Mouse (Mus musculus): ENCODE measurements at regions not wholly inside any gene's neighbourhood (a gene's known extent, or its start where the extent isn't known, plus 50 kb on each side); places are given as distances from the start of the nearest gene placed in this dataset.

- Histone ChIP-seq H3K9me3 (no peaks in the 10 kb centered on the region), H3K4me3 (no peak overlapping the region), H3K27ac (no peak overlapping the region), H3K4me1 (no peaks in the 10 kb centered on the region), H3K27me3 (replicated peaks) (no peaks in the 10 kb centered on the region), H3K36me3 (no peaks in the 10 kb centered on the region), H3K9ac (no peak overlapping the region), H3K4me2 (replicated peaks) (no peak overlapping the region)
- no peak for ATAC-seq (ENCODE audit: low FRiP score, low read depth)
- 88% methylated on average over 3 of the region's 3 CpGs for WGBS
Observed at GRCm38 (mm10) chr16:51842770-51843169, 188.3 kb upstream of the Cblb start.

DNA sequence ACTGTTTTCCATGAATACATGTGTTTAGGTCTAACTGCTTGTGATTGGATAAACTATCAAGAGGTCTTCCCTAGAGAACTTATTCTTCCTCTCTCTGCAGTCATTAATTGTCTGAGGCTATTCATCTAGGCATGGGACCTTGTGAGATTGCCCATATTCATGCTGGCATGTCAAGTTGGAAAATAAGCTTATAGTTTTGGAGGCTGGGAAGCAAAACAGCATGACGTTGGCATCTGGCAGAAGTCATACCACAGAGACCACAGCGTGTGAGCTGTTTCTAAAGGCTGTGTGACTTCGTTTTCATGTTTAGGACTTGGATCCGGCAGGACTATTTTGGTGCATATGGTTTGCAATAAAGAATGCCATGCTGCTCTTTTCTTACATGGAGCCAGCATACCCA is 185.5 kb upstream of the Cblb start:
- no peak overlapping the region for H3K4me3 ChIP-seq
- no peaks in the 10 kb centered on the region for H3K4me1 ChIP-seq
- no peak overlapping the region for H3K27ac ChIP-seq
- no peak for ATAC-seq (ENCODE audit: low FRiP score, low read depth)
- no peak overlapping the region for H3K4me2 ChIP-seq (replicated peaks)
- no peaks in the 10 kb centered on the region for H3K9me3 ChIP-seq
- 77% methylated on average over 4 of the region's 4 CpGs for WGBS
- no peaks in the 10 kb centered on the region for H3K36me3 ChIP-seq
- H3K9ac ChIP-seq = no peak overlapping the region
- no peaks in the 10 kb centered on the region for H3K27me3 ChIP-seq (replicated peaks)

DNA sequence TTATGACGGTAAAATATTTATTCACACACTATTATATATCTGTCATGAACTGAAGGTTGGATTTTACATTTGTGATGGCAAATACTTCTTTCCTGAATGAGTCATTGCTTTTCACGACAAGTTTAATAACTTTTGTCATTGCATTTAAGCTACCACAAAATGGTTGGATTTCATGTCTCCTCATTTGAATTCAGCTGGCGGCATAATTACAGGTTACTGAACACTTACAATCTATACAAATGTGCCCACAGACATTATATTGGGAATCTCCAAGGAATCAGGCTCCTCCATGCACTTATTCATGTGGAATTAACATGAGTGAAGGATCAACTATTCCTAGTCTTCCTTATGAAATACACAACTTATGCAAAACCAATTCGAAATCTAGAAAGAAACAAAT is 150.3 kb upstream of the Cblb start:
- Histone ChIP-seq H3K4me3 (no peak overlapping the region), H3K27me3 (replicated peaks) (no peaks in the 10 kb centered on the region), H3K9me3 (no peaks in the 10 kb centered on the region), H3K36me3 (no peaks in the 10 kb centered on the region), H3K27ac (no peak overlapping the region), H3K9ac (no peak overlapping the region), H3K4me1 (no peaks in the 10 kb centered on the region), H3K4me2 (replicated peaks) (no peak overlapping the region)
- WGBS = 87% methylated on average over 4 of the region's 4 CpGs
- no peak for ATAC-seq (ENCODE audit: low FRiP score, low read depth)

DNA sequence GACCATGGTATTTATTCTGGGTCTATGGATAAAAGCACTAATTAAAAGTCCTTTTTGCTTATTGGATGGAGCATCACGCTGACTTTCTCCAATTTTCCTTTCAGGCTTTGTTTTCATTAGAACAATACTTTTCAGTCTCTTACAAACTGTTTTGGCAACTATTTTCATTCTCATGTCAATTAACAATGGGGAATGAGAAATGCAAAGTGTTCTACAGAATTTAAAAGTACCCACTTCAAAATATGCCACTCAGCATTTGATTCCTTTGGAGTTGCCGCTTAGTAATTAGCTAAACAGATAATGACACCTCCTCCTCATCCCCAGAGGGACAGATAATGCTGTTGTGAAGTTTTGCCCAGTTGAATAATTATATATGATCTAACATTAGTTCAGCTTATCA is 149.9 kb upstream of the Cblb start:
- no peak overlapping the region for H3K27ac ChIP-seq

GRCm38 (mm10) chr16:51883813-51884212 is 147.2 kb upstream of the Cblb start:
- Histone ChIP-seq H3K9ac (no peak overlapping the region), H3K9me3 (no peaks in the 10 kb centered on the region), H3K4me3 (no peak overlapping the region), H3K27ac (no peak overlapping the region), H3K4me2 (replicated peaks) (no peak overlapping the region), H3K27me3 (replicated peaks) (no peaks in the 10 kb centered on the region), H3K4me1 (no peaks in the 10 kb centered on the region), H3K36me3 (no peaks in the 10 kb centered on the region)
- ATAC-seq (ENCODE audit: low FRiP score, low read depth) = no peak
- 82% methylated on average over 2 of the region's 2 CpGs for WGBS

More for the DNA sequence above, 149.9 kb upstream of the Cblb start:
- 85% methylated on average over 2 of the region's 2 CpGs for WGBS
- ATAC-seq (ENCODE audit: low FRiP score, low read depth) = no peak
- H3K9me3 ChIP-seq = no peaks in the 10 kb centered on the region
- H3K27me3 ChIP-seq (replicated peaks) = no peaks in the 10 kb centered on the region
- no peaks in the 10 kb centered on the region for H3K4me1 ChIP-seq
- no peak overlapping the region for H3K4me3 ChIP-seq
- H3K4me2 ChIP-seq (replicated peaks) = no peak overlapping the region
- H3K36me3 ChIP-seq = no peaks in the 10 kb centered on the region
- no peak overlapping the region for H3K9ac ChIP-seq

DNA sequence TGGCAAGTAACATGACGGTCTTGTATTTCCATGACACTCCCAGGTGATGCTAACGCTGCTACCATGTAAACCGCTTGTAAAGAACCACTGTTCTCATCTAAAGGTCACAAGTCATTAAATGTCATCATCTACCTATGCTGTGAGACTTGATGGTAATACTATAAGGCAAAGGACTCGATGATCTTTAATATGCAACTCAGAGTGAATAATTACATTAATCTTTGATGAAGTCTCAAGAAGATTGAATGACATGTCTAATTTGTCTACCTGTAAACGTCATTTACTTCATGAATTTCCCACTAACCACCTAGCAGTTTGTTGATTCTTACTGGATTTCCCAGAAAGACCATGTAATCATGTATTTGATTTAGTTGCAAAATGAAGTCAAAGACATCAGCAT is 143.5 kb upstream of the Cblb start:
- H3K4me3 ChIP-seq = no peak overlapping the region
- WGBS = 88% methylated on average over 5 of the region's 5 CpGs
- H3K9ac ChIP-seq = no peak overlapping the region
- ATAC-seq (ENCODE audit: low FRiP score, low read depth) = no peak
- no peaks in the 10 kb centered on the region for H3K36me3 ChIP-seq
- H3K4me1 ChIP-seq = no peaks in the 10 kb centered on the region
- H3K4me2 ChIP-seq (replicated peaks) = no peak overlapping the region
- H3K9me3 ChIP-seq = no peaks in the 10 kb centered on the region
- H3K27ac ChIP-seq = no peak overlapping the region
- no peaks in the 10 kb centered on the region for H3K27me3 ChIP-seq (replicated peaks)

DNA sequence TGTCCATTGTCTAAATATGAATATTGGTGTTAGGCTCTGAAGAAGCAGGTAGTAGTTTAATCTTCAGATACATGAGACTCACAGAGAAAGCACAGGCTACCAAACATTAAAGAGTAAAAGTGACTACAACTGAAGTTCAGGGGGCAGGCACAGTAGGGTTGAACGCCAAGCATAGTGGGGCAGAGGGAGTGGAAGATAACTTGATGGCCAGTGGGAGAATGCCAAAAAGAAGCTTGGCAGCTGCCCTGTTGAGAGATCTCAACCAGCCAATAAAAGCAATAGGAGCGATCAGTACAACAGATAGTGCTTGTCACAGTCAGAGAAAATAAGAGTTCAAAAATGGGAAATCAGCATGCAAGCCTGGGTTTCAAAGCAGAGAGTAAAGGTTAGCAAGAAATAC is 125.4 kb upstream of the Cblb start:
- Histone ChIP-seq H3K27me3 (replicated peaks) (no peaks in the 10 kb centered on the region), H3K4me3 (no peak overlapping the region), H3K4me2 (replicated peaks) (no peak overlapping the region), H3K9me3 (no peaks in the 10 kb centered on the region), H3K36me3 (no peaks in the 10 kb centered on the region), H3K4me1 (no peaks in the 10 kb centered on the region), H3K27ac (no peak overlapping the region), H3K9ac (no peak overlapping the region)
- ATAC-seq (ENCODE audit: low FRiP score, low read depth) = no peak
- 92% methylated on average over 2 of the region's 2 CpGs for WGBS

DNA sequence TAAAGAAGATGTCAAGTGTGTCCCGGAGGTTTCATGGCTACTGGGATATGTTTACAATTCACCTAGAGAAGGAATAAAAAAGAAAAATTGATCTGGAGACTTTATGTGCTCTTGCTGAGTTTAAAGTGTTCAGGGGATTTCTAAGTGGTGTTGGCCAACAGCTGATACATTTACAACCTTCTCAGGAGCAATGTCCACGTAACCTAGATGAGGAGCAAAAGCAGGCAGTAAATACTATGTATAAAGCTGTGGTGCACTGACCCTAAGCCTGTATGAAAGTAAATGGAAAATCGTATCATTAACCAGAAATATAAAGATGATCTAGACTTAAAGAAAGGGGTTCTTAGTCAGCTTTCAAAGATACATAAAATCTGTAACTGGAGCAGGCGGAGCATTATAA is 124.3 kb upstream of the Cblb start:
- WGBS = 89% methylated on average over 4 of the region's 4 CpGs
- Histone ChIP-seq H3K9me3 (no peaks in the 10 kb centered on the region), H3K4me3 (no peak overlapping the region), H3K27me3 (replicated peaks) (no peaks in the 10 kb centered on the region), H3K27ac (no peak overlapping the region), H3K36me3 (no peaks in the 10 kb centered on the region), H3K9ac (no peak overlapping the region), H3K4me1 (no peaks in the 10 kb centered on the region), H3K4me2 (replicated peaks) (no peak overlapping the region)
- no peak for ATAC-seq (ENCODE audit: low FRiP score, low read depth)

- ATAC-seq (ENCODE audit: low FRiP score, low read depth) = no peak
- Histone ChIP-seq H3K4me1 (no peaks in the 10 kb centered on the region), H3K9me3 (no peaks in the 10 kb centered on the region), H3K27ac (no peak overlapping the region), H3K9ac (no peak overlapping the region), H3K4me3 (no peak overlapping the region), H3K36me3 (no peaks in the 10 kb centered on the region), H3K27me3 (replicated peaks) (no peaks in the 10 kb centered on the region), H3K4me2 (replicated peaks) (no peak overlapping the region)
- 91% methylated on average over 3 of the region's 3 CpGs for WGBS
Observed at GRCm38 (mm10) chr16:51910046-51910445, 121.0 kb upstream of the Cblb start.

- ATAC-seq (ENCODE audit: low FRiP score, low read depth) = no peak
- H3K27me3 ChIP-seq (replicated peaks) = no peaks in the 10 kb centered on the region
- no peak overlapping the region for H3K4me3 ChIP-seq
- H3K9ac ChIP-seq = no peak overlapping the region
- no peak overlapping the region for H3K27ac ChIP-seq
- no peak overlapping the region for H3K4me2 ChIP-seq (replicated peaks)
- WGBS = 82% methylated on average over 6 of the region's 6 CpGs
- no peaks in the 10 kb centered on the region for H3K9me3 ChIP-seq
- no peaks in the 10 kb centered on the region for H3K36me3 ChIP-seq
- H3K4me1 ChIP-seq = peaks cover 4% of the 10 kb centered on the region; the same call in 1 of the 2 replicates
Observed at GRCm38 (mm10) chr16:51911109-51911765, 119.8 kb upstream of the Cblb start.

DNA sequence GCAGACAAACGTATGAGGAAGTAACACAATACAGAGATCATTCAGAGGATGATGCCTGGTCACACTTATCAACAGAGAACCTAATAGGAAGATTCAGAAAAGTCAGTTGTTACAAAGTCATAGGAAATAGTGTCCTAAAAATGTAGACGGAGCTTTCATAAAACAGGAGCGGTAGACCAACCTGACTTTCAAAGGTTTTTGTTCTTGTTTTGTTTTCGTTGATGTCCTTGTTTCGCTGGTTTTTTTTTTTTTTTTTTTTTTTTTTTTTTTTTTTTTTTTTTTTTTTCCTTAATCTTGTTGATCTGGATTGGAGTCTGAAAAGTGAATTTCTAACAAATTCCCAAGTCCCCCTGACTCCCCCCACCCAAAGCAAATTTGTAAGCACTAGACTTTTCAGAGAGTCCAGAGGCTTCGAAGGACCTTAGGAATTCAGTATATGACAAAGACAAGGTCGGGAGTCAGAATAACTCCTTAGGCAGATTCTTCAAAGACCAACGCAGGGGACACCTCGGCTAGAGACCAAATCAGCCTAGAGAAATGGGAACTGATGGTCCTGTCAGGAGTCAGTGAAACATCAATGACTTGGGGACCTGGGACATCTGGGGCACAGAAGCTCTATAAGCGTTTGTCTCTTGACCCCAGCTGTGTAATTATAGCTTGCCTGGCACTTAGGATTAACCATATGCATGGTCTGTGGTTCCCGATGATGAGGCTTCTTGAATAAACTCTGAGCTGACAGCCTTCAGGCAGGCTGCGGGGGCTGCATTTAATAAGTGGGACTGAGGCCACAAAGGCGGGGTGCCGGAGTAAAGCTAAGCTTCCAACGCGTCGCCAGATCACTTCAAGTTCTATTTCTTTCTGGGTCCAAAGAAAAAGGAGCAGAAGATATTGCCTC is 115.7 kb upstream of the Cblb start:
- Histone ChIP-seq H3K27me3 (replicated peaks) (no peaks in the 10 kb centered on the region), H3K4me2 (replicated peaks) (no peak overlapping the region), H3K4me1 (peaks cover 4% of the 10 kb centered on the region; the same call in 1 of the 2 replicates), H3K4me3 (no peak overlapping the region), H3K27ac (no peak overlapping the region), H3K9ac (no peak overlapping the region), H3K36me3 (no peaks in the 10 kb centered on the region), H3K9me3 (no peaks in the 10 kb centered on the region)
- WGBS = 59% methylated on average over 17 of the region's 17 CpGs
- peak; percentile 74 for ATAC-seq (ENCODE audit: low FRiP score, low read depth)

DNA sequence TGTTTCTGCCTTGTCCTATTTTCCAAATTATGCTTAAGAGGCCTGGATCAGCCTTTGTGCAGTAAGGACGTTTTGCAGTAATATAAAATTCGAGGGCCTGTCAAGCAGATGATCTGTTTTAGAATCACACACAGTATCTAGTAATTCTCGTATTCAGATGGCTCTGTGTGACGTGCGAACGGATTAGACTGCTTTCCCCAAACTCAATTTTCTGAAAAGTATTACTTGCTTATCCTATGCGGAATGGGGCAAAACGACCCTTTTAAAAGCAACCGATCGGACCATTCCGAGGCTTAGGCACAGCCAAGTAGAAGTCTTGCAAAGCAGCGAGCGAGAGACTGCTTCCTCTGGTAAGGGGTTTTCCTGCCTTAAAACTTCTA is 115.1 kb upstream of the Cblb start:
- peaks cover 4% of the 10 kb centered on the region; the same call in 1 of the 2 replicates for H3K4me1 ChIP-seq
- H3K4me2 ChIP-seq (replicated peaks) = no peak overlapping the region
- no peaks in the 10 kb centered on the region for H3K27me3 ChIP-seq (replicated peaks)
- no peaks in the 10 kb centered on the region for H3K9me3 ChIP-seq
- no peak overlapping the region for H3K4me3 ChIP-seq
- H3K9ac ChIP-seq = no peak overlapping the region
- no peak for ATAC-seq (ENCODE audit: low FRiP score, low read depth)
- H3K36me3 ChIP-seq = no peaks in the 10 kb centered on the region
- 82% methylated on average over 13 of the region's 13 CpGs for WGBS
- H3K27ac ChIP-seq = no peak overlapping the region

DNA sequence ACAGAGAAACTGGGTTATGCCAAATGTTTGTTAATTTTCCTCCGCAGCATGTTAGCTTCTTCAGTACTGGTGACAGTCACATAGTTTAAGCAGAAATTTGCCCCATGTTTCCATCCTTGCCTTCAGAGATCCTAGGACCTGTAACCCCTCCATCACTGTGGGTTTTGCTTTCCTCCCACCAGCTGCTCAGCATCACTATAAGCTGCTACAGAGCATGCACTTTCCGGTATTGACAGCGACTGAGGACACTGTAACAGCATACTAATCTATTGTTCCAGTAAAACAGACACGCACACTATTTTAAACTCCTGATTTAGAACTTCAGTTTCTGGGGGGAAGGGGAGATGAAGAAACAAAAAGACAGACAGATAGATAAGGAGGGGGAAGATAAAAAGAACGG is 114.7 kb upstream of the Cblb start:
- no peaks in the 10 kb centered on the region for H3K27me3 ChIP-seq (replicated peaks)
- 67% methylated on average over 5 of the region's 5 CpGs for whole genome bisulfite sequencing
- H3K4me3 ChIP-seq = no peak overlapping the region
- H3K9ac ChIP-seq = no peak overlapping the region
- H3K4me1 ChIP-seq = peaks cover 4% of the 10 kb centered on the region; the same call in 1 of the 2 replicates
- no peak overlapping the region for H3K4me2 ChIP-seq (replicated peaks)
- no peaks in the 10 kb centered on the region for H3K36me3 ChIP-seq
- ATAC-seq (ENCODE audit: low FRiP score, low read depth) = no peak
- H3K27ac ChIP-seq = no peak overlapping the region
- H3K9me3 ChIP-seq = no peaks in the 10 kb centered on the region
